Mouse (Mus musculus) left cerebral cortex, adult 9 months (tissue): ENCODE results near the gene Mpzl3.
"Not testable (repeated sequence)": the region's sequence is repeated elsewhere in the genome, so short reads cannot be mapped to it uniquely, and the experiment has no call there.

Experiments used
- DNase-seq, 2 experiments: peaks; one replicate each; pipeline ENCODE4 v3.0.0; 2022; ENCODE audit warnings: low spot score in 2 of 2

The Mpzl3 gene

GRCm38 (mm10) chr9:45055082-45055713 is at the start of gene Mpzl3:
TSS of gene Mpzl3 (plus strand) at chr9:45055186.
- peak; percentile 64 to 87 for DNase-seq

GRCm38 (mm10) chr9:45007404-45007803 is 47.6 kb upstream of the Mpzl3 start:
- DNase-seq, result no peak

DNA sequence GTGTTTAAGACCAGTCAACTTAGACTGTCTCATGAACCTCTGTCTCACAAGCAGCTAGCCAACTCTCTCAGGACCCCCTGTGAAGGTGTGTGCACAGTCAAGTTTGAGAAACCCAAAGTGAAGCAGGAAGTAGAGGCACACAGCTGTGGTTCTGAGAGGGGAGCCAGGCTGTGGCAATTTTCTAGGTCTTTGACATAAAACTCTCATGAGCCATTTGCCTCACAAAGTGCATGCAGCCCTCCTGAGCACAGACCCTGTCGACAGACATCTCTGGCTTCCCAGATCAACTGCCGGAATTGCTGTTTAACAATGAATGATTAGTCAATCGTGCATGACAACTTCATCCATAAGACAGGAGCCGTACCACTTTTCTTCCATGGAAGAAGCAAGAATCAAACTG is 46.6 kb upstream of the Mpzl3 start:
- no peak for DNase-seq

- no peak for DNase-seq
Measured at GRCm38 (mm10) chr9:45009180-45010078, 45.6 kb upstream of the Mpzl3 start, which contains the start of gene Cd3e. TSS of gene Cd3e (minus strand) at chr9:45009627.

DNA sequence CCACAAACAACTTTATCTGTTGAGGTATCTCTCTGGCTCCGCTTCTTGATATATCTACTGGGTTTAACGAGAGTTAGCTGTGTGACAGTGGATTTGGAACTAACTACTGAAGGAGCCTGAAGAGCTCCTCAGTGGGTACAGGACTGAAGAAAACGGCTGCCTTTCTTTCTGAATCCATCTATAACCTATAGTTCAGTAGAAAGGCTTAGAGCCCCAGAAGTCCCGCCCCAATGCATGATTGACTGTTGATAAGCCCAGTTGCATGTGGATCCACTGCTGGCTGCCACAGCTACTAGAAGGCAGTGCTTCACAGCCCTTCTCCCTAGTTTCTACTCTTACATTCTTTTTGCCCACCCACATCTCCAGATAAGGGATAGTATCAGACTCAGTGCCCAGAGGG is 44.5 kb upstream of the Mpzl3 start:
- no peak for DNase-seq

- DNase-seq, result no peak
Measured at GRCm38 (mm10) chr9:45011291-45011690, 43.7 kb upstream of the Mpzl3 start.

- DNase-seq, result no peak
Measured at GRCm38 (mm10) chr9:45014879-45015278, 40.1 kb upstream of the Mpzl3 start.

DNA sequence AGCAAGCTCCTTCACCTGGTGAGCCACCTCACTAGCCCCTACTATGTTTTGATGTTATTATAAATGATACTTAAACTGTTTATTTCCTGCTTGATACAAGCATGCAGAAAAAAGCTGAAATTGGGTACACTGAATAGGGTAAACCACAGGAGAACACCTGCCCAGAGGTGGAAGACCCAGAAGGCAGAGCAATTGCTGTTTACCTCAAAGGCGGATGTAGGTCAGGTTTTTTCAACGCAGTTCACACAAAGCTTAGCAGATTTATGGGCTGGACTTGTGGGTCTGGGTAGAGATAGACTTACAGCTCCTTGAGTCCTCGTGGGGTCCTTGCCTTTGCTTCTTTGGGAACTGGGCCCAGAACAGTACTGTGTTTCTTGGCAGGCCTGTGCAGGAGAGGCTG is 39.1 kb upstream of the Mpzl3 start:
- DNase-seq, result no peak

GRCm38 (mm10) chr9:45018031-45018430 is 37.0 kb upstream of the Mpzl3 start:
- DNase-seq, result peak in 1 of 2 experiments; percentile 24

DNA sequence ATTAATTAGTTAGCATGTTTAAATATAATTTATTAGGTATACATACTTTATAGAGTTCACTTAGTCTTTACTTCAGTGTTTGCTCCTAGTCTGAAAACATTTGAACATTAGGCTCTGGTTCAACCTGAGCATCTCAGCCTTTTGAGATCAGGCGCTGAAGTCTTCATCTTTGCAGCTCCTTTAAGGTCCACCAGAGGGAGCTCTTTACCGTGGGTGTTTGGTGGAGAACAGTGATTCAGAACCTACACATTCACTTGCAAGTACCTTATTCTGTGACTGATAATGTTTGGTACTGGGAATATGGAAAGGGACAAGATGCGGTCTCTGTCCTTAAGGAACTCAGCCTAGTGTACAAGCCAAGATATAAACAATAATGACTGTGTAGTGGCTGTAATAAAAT is 32.2 kb upstream of the Mpzl3 start:
- DNase-seq, result peak in 1 of 2 experiments; percentile 67

- DNase-seq, result no peak
Measured at GRCm38 (mm10) chr9:45023638-45024037, 31.3 kb upstream of the Mpzl3 start.

GRCm38 (mm10) chr9:45024187-45024586 is 30.8 kb upstream of the Mpzl3 start:
- DNase-seq, result no peak

DNA sequence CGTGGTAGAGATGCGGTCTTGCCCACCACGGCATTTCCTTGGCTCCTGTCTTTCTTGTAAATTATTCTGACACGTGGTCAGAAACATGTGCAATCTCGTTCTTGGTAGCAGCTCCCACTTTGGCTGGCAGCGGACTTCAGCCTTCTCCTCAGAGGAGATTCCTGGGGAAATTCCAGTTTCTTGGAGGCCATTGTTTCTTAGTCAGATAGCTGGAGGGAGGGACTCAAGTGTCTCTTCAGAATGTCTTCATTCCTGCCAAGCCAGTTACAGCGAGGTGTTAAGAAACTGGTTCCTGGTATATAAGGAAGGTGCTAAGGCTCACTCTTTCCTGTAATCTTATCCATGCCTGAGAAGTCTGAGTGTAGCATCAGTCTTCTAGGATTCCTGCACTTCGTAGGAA is 27.6 kb upstream of the Mpzl3 start:
- no peak for DNase-seq

DNA sequence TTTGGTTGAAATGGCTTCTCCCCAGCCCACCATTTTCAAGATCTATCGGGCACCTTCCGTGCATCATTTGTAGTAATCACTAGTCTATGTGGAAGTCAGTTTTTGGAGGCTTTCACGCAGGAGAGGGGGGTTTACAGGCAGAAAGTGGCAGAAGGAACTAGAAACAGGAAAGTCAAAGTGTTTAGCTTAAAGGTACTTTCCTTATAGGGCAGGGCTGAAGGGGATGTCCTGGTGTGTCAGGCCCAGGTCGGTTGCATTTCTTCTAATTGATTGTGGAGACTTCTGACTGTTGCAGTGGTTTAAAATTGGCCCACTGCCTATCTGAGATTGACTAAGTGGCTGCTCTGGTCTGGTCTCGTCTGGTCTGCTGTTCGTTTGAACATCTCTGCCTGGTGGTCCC is 24.6 kb upstream of the Mpzl3 start:
- no peak for DNase-seq

DNA sequence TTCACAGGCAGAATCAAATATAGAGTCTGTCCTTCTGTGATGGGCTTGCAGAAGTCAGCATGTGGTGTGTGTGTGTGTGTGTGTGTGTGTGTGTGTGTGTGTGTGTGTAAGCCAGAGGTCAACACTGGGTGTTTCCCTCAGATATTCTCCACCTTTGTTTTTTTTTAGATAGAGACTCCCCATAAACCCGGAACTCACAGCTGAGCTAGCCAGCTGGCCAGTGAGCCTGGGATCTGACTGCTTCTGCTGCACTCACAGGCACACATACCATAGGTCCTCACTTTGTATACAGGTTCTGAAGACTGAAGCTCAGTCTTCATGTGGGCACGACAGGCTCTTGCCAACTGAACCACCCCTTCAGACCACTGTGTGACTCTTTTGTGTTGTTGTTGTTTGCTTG is 22.7 kb upstream of the Mpzl3 start:
- DNase-seq, result no peak

GRCm38 (mm10) chr9:45034526-45034925 is 20.5 kb upstream of the Mpzl3 start:
- DNase-seq, result no peak

GRCm38 (mm10) chr9:45037803-45038202 is 17.2 kb upstream of the Mpzl3 start:
- not testable (repeated sequence) for DNase-seq

DNA sequence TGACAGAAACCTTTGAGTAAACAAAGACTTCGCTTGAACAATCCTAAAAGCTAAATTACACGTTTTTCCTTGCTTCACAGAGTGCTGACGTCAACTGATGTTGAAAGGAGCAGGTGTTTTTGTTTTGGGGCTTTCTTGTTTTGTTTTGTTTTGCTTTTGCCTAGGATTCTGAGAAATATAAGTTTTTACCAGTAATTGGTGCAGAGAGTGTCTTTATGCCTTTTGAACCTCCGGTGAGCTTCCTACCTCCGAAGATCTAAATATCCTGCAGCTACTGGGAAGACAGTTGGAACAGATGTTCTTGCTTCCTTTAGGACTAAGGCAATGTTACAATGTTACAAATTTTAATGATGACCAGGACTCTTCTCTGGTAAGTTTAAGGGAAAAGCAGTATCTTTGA is 15.5 kb upstream of the Mpzl3 start, which contains the start of gene Mpzl2:
Mpzl2 (plus strand) TSS at position 301 of the 400 bp plus-strand sequence.
- no peak for DNase-seq

GRCm38 (mm10) chr9:45040066-45040845 is 14.7 kb upstream of the Mpzl3 start:
- DNase-seq, result no peak

GRCm38 (mm10) chr9:45041131-45041838 is 13.7 kb upstream of the Mpzl3 start:
- no peak for DNase-seq

DNA sequence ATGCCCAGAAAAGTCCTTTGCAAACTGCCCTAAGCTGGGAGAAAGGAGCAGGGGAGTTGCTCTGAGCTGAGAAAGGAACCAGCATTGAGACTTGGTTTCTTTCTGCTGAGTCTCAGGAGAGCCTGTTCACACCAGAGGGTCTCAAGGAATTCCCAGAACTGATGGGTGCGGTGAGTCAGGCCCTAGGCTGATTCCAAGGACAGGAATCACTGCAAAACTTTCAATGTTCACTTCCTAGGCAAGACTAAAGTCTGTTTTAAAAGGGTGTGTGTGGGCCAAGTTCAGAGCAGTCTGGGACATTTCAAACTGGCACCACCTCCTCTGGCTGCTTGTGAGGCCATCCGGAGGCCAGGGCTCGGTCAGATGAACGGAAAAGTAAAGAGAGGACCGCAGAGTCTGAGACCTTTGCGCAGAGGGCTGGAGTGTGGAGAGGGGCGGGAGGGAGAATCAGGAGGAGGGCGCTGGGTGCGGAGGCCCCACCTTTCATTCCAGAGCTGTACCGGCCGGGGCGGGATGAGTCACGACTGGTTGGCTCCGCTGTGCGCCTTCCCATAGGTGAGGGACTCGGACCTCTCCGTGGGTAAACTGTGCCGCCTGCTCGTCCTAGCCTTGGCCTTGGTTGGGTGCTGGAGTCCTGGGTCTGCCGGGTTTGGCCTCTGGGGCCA is 12.8 kb upstream of the Mpzl3 start:
- DNase-seq, result no peak
